Mouse (Mus musculus): Measurements from ENCODE around the gene Slc7a8. TPM values are rescaled to one million over a fixed set of nuclear protein-coding genes. Genes with fewer than 3 reads are reported as not detected.
"Not testable (repeated sequence)": the region's sequence is repeated elsewhere in the genome, so short reads cannot be mapped to it uniquely, and the experiment has no call there.

The Slc7a8 gene
- polyA plus RNA-seq, 1 experiment from 2014 or later = 1.5 TPM

DNA sequence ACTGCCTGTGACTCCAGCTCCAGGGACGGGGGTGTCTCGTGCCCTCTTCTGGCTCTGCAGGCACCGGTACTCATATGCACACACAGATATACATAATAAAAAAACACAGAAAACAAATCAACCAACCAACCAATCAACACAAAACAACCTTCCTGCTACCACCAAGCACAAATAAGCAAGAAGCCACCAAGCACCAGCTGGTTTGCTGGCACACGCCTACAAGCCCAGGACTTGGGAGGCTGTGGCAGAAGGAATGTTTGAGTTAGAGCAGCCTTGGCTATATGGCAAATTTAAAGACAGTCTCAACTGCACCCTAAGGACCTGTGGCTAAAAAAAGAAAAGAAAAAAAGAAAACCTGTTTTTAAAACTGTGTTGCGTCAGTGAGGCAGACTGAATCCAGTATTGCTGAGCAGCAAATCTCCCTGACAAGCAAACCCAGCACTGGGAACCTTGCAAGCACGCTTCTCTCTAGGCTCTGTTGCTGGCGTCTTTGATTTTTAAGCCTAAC, 6.2 kb downstream of the Slc7a8 start:
- H3K9me3 ChIP-seq (ENCODE audit: control insufficient read depth, low read length) = no peaks in the 10 kb centered on the region
- DNase-seq (ENCODE audit: low spot score) (no peak), ATAC-seq (replicated peaks; ENCODE audit: low FRiP score) (no peak)
- peaks cover 8% of the 10 kb centered on the region; the same call in 1 of the 2 replicates for H3K27me3 ChIP-seq (ENCODE audit: control insufficient read depth, insufficient read depth, low read length)
- H3K4me1 ChIP-seq (replicated peaks; ENCODE audit: control insufficient read depth, insufficient read depth, low read length) = no peaks in the 10 kb centered on the region
- WGBS = 91% methylated on average over 7 of the region's 7 CpGs
- no peak overlapping the region for H3K27ac ChIP-seq (ENCODE audit: low read depth, low read length)
- H3K9ac ChIP-seq (ENCODE audit: low read length) = no peak overlapping the region
- no peak overlapping the region for H3K4me3 ChIP-seq (ENCODE audit: low read depth, low read length)
- H3K36me3 ChIP-seq (ENCODE audit: control insufficient read depth, insufficient read depth, low read length) = no peaks in the 10 kb centered on the region
- no peak overlapping the region for H3K4me2 ChIP-seq (ENCODE audit: low read depth, low read length, severe bottlenecking)

DNA sequence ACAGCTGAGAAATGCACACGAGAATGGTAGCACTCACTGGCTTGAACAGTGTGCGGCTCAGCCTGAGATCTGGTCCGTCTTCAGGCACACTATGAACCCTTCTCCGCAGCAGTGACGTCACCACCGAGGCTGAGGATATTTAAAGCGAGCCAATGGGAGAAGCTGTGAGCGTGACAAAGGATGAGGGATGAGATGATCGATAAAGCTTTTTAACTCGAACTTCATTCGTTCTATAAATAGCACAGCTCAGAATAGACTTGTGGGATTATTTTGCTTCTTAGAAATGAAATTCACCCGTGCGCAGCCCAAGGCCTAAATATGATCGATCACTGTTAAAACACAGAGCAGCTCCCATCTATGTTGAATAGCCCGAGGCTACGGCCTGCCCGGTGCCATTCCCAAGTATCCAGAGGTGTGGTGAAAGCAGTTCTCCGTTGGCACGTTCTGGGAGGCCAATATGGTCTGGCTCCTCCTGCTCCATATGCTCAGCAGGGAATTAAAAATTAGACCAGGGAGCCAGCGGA, 9.4 kb downstream of the Slc7a8 start:
- Histone ChIP-seq H3K4me2 (ENCODE audit: low read depth, low read length, severe bottlenecking) (no peak overlapping the region), H3K9me3 (ENCODE audit: control insufficient read depth, low read length) (no peaks in the 10 kb centered on the region), H3K27me3 (ENCODE audit: control insufficient read depth, insufficient read depth, low read length) (no peaks in the 10 kb centered on the region), H3K9ac (ENCODE audit: low read length) (no peak overlapping the region), H3K4me1 (replicated peaks; ENCODE audit: control insufficient read depth, insufficient read depth, low read length) (no peaks in the 10 kb centered on the region), H3K4me3 (ENCODE audit: low read depth, low read length) (no peak overlapping the region), H3K27ac (ENCODE audit: low read depth, low read length) (no peak overlapping the region), H3K36me3 (ENCODE audit: control insufficient read depth, insufficient read depth, low read length) (no peaks in the 10 kb centered on the region)
- 85% methylated on average over 20 of the region's 20 CpGs for WGBS
- ATAC-seq (replicated peaks; ENCODE audit: low FRiP score) = no peak
- no peak for DNase-seq (ENCODE audit: low spot score)

DNA sequence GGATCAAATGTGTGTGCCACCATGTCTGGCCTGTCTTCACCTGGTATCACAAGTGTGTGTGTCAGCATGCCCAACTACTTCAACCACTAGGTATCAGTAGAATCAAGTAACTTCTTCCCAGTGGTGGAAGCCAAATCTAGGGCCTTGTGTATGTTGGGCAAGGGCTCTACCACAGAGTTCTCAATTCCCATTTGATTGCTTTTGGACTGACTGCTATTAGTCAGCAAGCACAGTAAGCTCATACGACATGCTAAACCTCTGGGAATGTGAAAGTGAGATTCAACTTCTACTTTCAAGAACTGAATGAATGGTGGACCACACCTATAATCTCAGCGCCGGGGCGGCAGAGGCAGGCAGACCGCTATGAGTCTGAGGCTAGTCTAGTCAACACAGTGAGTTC, 11.4 kb downstream of the Slc7a8 start:
- ATAC-seq (replicated peaks; ENCODE audit: low FRiP score) (no peak), DNase-seq (ENCODE audit: low spot score) (no peak)
- Histone ChIP-seq H3K36me3 (ENCODE audit: control insufficient read depth, insufficient read depth, low read length) (no peaks in the 10 kb centered on the region), H3K4me3 (ENCODE audit: low read depth, low read length) (no peak overlapping the region), H3K4me2 (ENCODE audit: low read depth, low read length, severe bottlenecking) (no peak overlapping the region), H3K27me3 (ENCODE audit: control insufficient read depth, insufficient read depth, low read length) (no peaks in the 10 kb centered on the region), H3K9ac (ENCODE audit: low read length) (no peak overlapping the region), H3K9me3 (ENCODE audit: control insufficient read depth, low read length) (no peaks in the 10 kb centered on the region), H3K27ac (ENCODE audit: low read depth, low read length) (no peak overlapping the region), H3K4me1 (replicated peaks; ENCODE audit: control insufficient read depth, insufficient read depth, low read length) (no peaks in the 10 kb centered on the region)
- 93% methylated on average over 5 of the region's 5 CpGs for WGBS

DNA sequence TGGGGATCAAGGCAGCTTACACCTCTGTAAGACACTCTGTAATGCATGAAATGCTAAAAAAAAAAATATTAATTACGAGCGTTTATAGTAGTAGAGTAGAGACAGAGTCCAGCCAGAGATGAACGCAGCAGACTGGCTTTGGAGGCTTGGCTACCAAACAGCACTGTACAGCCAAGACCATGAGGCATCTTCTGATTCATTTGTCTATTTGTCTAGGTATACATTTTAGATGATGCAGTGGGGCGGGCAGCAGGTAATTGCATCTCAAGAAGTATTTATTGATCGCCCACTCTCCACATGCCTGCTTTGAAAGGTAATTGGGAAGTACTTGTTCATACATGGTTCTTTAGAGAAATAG, 12.7 kb downstream of the Slc7a8 start:
- Histone ChIP-seq H3K4me2 (ENCODE audit: low read depth, low read length, severe bottlenecking) (no peak overlapping the region), H3K36me3 (ENCODE audit: control insufficient read depth, insufficient read depth, low read length) (no peaks in the 10 kb centered on the region), H3K4me3 (ENCODE audit: low read depth, low read length) (no peak overlapping the region), H3K9ac (ENCODE audit: low read length) (no peak overlapping the region), H3K9me3 (ENCODE audit: control insufficient read depth, low read length) (no peaks in the 10 kb centered on the region), H3K27me3 (ENCODE audit: control insufficient read depth, insufficient read depth, low read length) (no peaks in the 10 kb centered on the region), H3K27ac (ENCODE audit: low read depth, low read length) (no peak overlapping the region), H3K4me1 (replicated peaks; ENCODE audit: control insufficient read depth, insufficient read depth, low read length) (no peaks in the 10 kb centered on the region)
- DNase-seq (ENCODE audit: low spot score) = no peak
- WGBS = 93% methylated on average over 5 of the region's 5 CpGs
- no peak for ATAC-seq (replicated peaks; ENCODE audit: low FRiP score)

DNA sequence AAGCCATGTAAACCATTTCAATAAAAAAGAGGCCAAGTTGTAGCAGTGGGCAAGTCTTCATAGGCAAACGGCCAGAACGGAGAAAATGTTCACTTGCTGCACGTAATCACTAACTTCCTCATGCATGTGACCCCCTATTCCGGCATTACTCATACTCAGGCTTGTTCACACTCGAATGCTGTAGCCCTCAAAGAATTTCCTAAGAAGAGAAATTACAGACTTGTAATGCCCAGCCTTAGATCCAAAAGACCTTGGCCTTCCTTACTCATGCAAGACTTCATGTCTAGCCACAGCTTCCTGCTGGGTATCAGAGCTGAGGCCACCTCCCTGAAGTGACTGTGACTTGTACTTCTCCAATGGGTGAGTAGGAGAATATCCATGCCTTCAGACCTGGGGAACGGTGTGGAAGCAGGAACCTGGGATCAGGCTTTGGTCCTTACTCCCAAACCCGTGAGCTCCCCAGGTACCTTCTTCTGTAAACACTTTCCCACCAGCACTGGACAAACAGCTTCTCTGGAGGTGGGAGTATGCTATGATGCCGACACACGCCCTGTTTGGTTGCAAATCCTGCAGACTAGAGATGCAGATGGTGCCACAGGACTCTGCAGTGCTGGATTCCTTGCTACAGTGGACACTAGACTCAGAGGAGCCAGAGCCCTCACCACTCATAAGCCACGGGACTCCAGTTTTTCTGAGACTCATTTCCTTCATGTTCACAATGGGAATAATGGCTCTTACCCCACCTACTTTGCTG, 13.3 kb downstream of the Slc7a8 start:
- DNase-seq (ENCODE audit: low spot score) = no peak
- H3K4me3 ChIP-seq (ENCODE audit: low read depth, low read length) = no peak overlapping the region
- no peaks in the 10 kb centered on the region for H3K4me1 ChIP-seq (replicated peaks; ENCODE audit: control insufficient read depth, insufficient read depth, low read length)
- no peaks in the 10 kb centered on the region for H3K9me3 ChIP-seq (ENCODE audit: control insufficient read depth, low read length)
- H3K4me2 ChIP-seq (ENCODE audit: low read depth, low read length, severe bottlenecking) = no peak overlapping the region
- 89% methylated on average over 10 of the region's 10 CpGs for WGBS
- no peak overlapping the region for H3K9ac ChIP-seq (ENCODE audit: low read length)
- no peak for ATAC-seq (replicated peaks; ENCODE audit: low FRiP score)
- no peaks in the 10 kb centered on the region for H3K27me3 ChIP-seq (ENCODE audit: control insufficient read depth, insufficient read depth, low read length)
- no peaks in the 10 kb centered on the region for H3K36me3 ChIP-seq (ENCODE audit: control insufficient read depth, insufficient read depth, low read length)
- no peak overlapping the region for H3K27ac ChIP-seq (ENCODE audit: low read depth, low read length)

DNA sequence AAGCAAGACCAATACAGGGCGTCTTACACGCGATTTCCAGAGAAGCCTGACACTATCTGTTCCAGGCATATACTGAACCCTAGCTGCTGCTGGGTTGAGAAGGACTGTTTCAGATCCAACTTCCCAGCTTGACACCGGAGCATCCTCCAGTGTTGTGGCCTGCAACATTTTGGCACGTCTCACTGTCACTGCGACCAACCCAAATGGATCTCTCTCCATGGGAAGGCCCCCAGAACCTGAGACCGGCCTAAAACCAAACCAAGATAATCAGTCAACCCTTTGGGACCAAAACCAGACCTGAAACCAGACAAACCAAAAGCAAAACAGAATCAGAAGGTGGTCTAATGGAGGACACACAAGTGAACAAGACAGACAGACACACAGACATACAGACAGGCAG, 14.8 kb downstream of the Slc7a8 start:
- DNase-seq (ENCODE audit: low spot score); H3K36me3 ChIP-seq (ENCODE audit: control insufficient read depth, insufficient read depth, low read length); H3K9ac ChIP-seq (ENCODE audit: low read length); H3K4me3 ChIP-seq (ENCODE audit: low read depth, low read length); ATAC-seq (replicated peaks; ENCODE audit: low FRiP score); H3K4me1 ChIP-seq (replicated peaks; ENCODE audit: control insufficient read depth, insufficient read depth, low read length); H3K9me3 ChIP-seq (ENCODE audit: control insufficient read depth, low read length); H3K27ac ChIP-seq (ENCODE audit: low read depth, low read length); H3K4me2 ChIP-seq (ENCODE audit: low read depth, low read length, severe bottlenecking); H3K27me3 ChIP-seq (ENCODE audit: control insufficient read depth, insufficient read depth, low read length): not testable (repeated sequence)
- WGBS = 96% methylated on average over 4 of the region's 7 CpGs

DNA sequence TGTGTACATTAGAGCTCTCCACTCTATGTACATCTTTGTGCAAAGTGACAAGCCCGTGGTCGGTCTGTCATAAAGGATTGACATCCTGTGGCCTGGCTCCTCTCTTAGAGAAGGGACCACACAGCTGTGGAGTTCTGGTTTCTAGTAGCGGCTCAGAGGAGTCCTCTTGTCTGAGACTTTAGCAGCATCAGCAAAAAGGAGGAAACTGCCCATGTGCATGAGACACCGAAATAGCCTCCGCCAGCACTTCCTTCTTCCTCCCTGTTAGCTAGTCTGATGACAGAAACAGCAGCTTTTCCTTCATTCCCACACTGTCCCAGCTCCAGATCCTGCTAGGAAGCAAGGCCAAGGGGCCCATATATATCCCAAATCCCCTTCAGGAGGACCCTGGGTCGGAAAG, 25.4 kb downstream of the Slc7a8 start:
- Histone ChIP-seq H3K27ac (ENCODE audit: low read depth, low read length) (no peak overlapping the region), H3K4me2 (ENCODE audit: low read depth, low read length, severe bottlenecking) (no peak overlapping the region), H3K4me1 (replicated peaks; ENCODE audit: control insufficient read depth, insufficient read depth, low read length) (peaks cover 3% of the 10 kb centered on the region; the same call in 1 of the 2 replicates), H3K27me3 (ENCODE audit: control insufficient read depth, insufficient read depth, low read length) (no peaks in the 10 kb centered on the region), H3K36me3 (ENCODE audit: control insufficient read depth, insufficient read depth, low read length) (no peaks in the 10 kb centered on the region), H3K4me3 (ENCODE audit: low read depth, low read length) (no peak overlapping the region), H3K9ac (ENCODE audit: low read length) (no peak overlapping the region), H3K9me3 (ENCODE audit: control insufficient read depth, low read length) (no peaks in the 10 kb centered on the region)
- WGBS = 98% methylated on average over 6 of the region's 6 CpGs
- no peak for ATAC-seq (replicated peaks; ENCODE audit: low FRiP score)
- no peak for DNase-seq (ENCODE audit: low spot score)

DNA sequence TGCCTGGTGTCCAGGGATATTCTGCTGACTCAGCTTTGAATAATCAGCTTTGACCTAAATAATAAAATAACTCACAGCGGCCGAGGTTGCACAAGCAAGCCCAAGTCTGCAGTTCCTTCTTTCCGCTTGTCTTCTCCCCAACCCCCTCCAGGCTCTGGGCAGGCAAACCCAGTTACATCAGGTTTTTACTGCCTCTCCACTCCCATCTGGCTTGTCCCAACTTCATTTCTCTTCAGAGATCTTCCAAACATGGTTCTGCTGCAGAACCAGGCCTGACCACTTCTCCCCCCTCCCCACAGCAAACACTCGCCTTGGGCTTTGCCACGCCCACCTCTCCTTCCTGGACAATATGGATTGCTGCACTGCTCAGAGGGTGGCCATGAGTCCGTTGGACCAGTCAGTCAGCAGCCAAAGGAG, 27.1 kb downstream of the Slc7a8 start:
- ATAC-seq (replicated peaks; ENCODE audit: low FRiP score) = no peak
- 47% methylated on average over 6 of the region's 6 CpGs for WGBS
- no peaks in the 10 kb centered on the region for H3K9me3 ChIP-seq (ENCODE audit: control insufficient read depth, low read length)
- H3K36me3 ChIP-seq (ENCODE audit: control insufficient read depth, insufficient read depth, low read length) = no peaks in the 10 kb centered on the region
- no peak for DNase-seq (ENCODE audit: low spot score)
- no peak overlapping the region for H3K4me3 ChIP-seq (ENCODE audit: low read depth, low read length)
- H3K9ac ChIP-seq (ENCODE audit: low read length) = no peak overlapping the region
- H3K27me3 ChIP-seq (ENCODE audit: control insufficient read depth, insufficient read depth, low read length) = no peaks in the 10 kb centered on the region
- H3K4me2 ChIP-seq (ENCODE audit: low read depth, low read length, severe bottlenecking) = no peak overlapping the region
- no peak overlapping the region for H3K27ac ChIP-seq (ENCODE audit: low read depth, low read length)
- peaks cover 3% of the 10 kb centered on the region; the same call in 1 of the 2 replicates for H3K4me1 ChIP-seq (replicated peaks; ENCODE audit: control insufficient read depth, insufficient read depth, low read length)
